Mouse (Mus musculus): ENCODE results near the gene Cuedc1. TPM values are rescaled to one million over a fixed set of nuclear protein-coding genes. Genes with fewer than 3 reads are reported as not detected.
A peak's percentile ranks its signal among the peaks of the same experiment; 100 is the strongest.

Cuedc1 gene
- polyA plus RNA-seq, 1 experiment from 2014 or later: 17.0 TPM

DNA sequence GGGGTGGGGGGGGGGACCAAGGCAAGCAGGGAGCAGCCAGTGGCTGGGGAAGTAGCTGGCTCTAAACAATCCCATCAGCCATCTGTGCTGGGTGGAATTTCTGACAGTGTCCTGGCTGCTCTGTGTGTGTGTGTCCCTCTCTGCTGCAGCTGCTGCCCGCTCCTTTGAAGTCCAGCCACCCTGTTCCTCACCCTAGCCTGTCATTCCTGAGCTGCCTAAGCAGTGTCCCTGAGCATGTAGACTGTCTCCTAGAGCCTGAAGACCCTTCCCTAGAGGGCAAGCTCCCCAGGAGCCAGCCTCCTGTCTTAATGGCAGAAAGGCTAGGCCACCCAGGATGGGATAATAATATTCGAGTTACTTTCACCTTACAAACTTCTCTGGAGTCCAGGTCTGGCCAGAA is 58.5 kb downstream of the Cuedc1 start:
- DNase-seq (ENCODE audit: low spot score, missing footprints) (no peak), ATAC-seq (ENCODE audit: low FRiP score) (no peak)
- Histone ChIP-seq H3K9ac (ENCODE audit: low read length) (peak overlapping the region; percentile 0; the same call in 1 of the 2 replicates), H3K27me3 (ENCODE audit: control insufficient read depth, insufficient read depth, low read length) (peaks cover 2% of the 10 kb centered on the region; the same call in 1 of the 2 replicates), H3K27ac (ENCODE audit: low read depth, low read length) (no peak overlapping the region), H3K9me3 (ENCODE audit: control insufficient read depth, low read length) (no peaks in the 10 kb centered on the region), H3K4me3 (ENCODE audit: low read depth, low read length) (no peak overlapping the region), H3K4me1 (ENCODE audit: control insufficient read depth, insufficient read depth, low read length) (peaks cover 50% of the 10 kb centered on the region), H3K4me2 (no peak overlapping the region), H3K36me3 (ENCODE audit: control insufficient read depth, insufficient read depth, low read length) (no peaks in the 10 kb centered on the region)
- 46% methylated on average over 2 of the region's 2 CpGs for WGBS

DNA sequence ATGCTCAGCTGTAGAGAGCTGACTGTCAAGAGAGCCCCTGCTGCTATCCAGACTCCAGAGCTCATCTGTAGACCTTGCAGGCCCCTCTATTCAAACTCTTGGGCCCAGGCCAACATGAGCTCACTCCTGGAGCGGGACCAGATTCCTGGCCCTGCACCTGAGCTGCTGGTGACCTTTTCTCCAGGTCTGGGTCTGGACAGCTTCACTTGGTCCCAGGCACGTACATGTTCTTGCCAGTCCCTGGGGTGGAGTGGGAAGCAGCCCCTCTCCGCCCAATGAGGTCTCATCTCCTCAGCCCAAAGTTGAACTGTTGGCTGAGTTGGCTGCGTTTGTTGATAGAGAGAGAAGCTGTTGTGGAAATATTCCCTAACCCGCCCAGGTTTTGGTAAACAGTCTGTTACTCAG is 61.0 kb downstream of the Cuedc1 start:
- no peaks in the 10 kb centered on the region for H3K9me3 ChIP-seq (ENCODE audit: control insufficient read depth, low read length)
- no peaks in the 10 kb centered on the region for H3K36me3 ChIP-seq (ENCODE audit: control insufficient read depth, insufficient read depth, low read length)
- peaks cover 47% of the 10 kb centered on the region for H3K4me1 ChIP-seq (ENCODE audit: control insufficient read depth, insufficient read depth, low read length)
- ATAC-seq (ENCODE audit: low FRiP score): no peak
- no peak for DNase-seq (ENCODE audit: low spot score, missing footprints)
- peaks cover 2% of the 10 kb centered on the region; the same call in 1 of the 2 replicates for H3K27me3 ChIP-seq (ENCODE audit: control insufficient read depth, insufficient read depth, low read length)
- H3K4me2 ChIP-seq: no peak overlapping the region
- H3K4me3 ChIP-seq (ENCODE audit: low read depth, low read length): no peak overlapping the region
- no peak overlapping the region for H3K9ac ChIP-seq (ENCODE audit: low read length)
- WGBS: 94% methylated on average over 5 of the region's 5 CpGs
- H3K27ac ChIP-seq (ENCODE audit: low read depth, low read length): no peak overlapping the region

DNA sequence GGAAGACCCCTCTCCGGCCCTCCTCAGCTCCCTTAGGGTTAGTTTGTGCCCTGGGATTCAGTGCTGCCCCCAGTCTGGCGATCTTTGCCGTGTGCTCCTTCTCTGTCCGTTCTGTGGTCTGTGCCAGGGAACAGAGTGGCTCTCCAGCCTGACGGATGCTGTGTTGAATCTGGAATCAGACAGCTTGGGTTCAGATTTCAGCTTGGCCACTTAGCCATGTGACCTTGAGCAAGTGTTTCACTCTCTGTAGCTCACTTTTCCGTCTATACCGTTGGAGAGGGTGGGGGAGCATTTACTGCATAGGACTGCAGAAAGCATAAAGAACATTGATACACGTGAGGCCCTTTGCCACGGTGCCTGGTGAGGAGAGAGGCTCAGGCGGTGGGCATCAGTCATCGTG is 61.5 kb downstream of the Cuedc1 start:
- ATAC-seq (ENCODE audit: low FRiP score) (no peak), DNase-seq (ENCODE audit: low spot score, missing footprints) (no peak)
- WGBS: 80% methylated on average over 11 of the region's 11 CpGs
- Histone ChIP-seq H3K27ac (ENCODE audit: low read depth, low read length) (no peak overlapping the region), H3K4me2 (no peak overlapping the region), H3K4me3 (ENCODE audit: low read depth, low read length) (no peak overlapping the region), H3K27me3 (ENCODE audit: control insufficient read depth, insufficient read depth, low read length) (peaks cover 2% of the 10 kb centered on the region; the same call in 1 of the 2 replicates), H3K9ac (ENCODE audit: low read length) (no peak overlapping the region), H3K36me3 (ENCODE audit: control insufficient read depth, insufficient read depth, low read length) (no peaks in the 10 kb centered on the region), H3K4me1 (ENCODE audit: control insufficient read depth, insufficient read depth, low read length) (peaks cover 42% of the 10 kb centered on the region), H3K9me3 (ENCODE audit: control insufficient read depth, low read length) (no peaks in the 10 kb centered on the region)

DNA sequence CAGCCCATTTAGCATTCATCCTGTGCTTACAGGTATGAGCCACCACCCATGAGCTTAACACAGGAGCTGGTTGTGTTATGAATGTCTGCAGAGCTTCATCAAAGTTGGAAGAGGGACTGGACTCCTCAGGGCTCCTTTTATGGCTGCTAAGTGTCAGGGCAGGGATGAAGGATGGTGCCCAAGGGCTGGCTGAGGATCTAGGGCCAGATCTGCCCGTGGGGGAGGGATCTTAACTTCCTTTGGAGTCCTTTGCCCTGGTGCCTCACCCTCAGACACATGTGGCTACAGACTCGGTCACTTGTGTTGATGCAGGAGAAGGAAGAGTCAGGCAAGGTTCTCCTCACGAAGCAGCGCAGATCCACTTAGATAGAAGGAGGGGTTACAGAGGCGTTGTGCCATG is 62.5 kb downstream of the Cuedc1 start:
- WGBS: 37% methylated on average over 5 of the region's 5 CpGs
- H3K4me2 ChIP-seq: peak overlapping the region; percentile 73
- H3K9ac ChIP-seq (ENCODE audit: low read length): no peak overlapping the region
- no peak overlapping the region for H3K4me3 ChIP-seq (ENCODE audit: low read depth, low read length)
- no peaks in the 10 kb centered on the region for H3K9me3 ChIP-seq (ENCODE audit: control insufficient read depth, low read length)
- no peaks in the 10 kb centered on the region for H3K36me3 ChIP-seq (ENCODE audit: control insufficient read depth, insufficient read depth, low read length)
- DNase-seq (ENCODE audit: low spot score, missing footprints) (no peak), ATAC-seq (ENCODE audit: low FRiP score) (no peak)
- H3K27me3 ChIP-seq (ENCODE audit: control insufficient read depth, insufficient read depth, low read length): peaks cover 2% of the 10 kb centered on the region; the same call in 1 of the 2 replicates
- peaks cover 43% of the 10 kb centered on the region for H3K4me1 ChIP-seq (ENCODE audit: control insufficient read depth, insufficient read depth, low read length)
- peak overlapping the region; percentile 92 for H3K27ac ChIP-seq (ENCODE audit: low read depth, low read length)

DNA sequence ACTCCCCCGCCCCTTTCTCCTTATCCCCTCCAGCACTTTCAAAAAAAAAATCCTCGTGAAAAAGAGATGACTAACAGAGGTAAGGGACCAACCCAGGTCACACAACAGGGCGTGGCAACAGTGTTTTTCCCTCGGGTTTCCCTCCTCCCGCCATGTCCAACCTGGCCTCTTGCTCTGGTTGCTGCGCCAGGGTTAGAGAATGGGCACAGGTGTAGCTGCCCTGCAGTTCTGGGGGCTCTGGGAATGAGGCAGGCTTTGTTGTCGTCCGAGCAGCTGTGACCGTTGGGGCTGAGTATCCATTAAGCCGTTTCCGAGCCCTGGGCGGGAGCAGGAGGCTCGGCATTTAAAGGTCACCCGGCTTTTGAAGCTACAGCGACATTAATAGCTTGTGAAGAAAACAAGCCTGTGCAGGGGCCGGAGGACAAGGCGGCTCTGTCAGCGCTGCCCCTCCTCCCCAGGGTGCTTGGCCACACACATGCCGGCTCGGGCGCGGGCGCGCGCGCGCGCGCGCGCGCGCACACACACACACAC is 63.3 kb downstream of the Cuedc1 start:
- no peaks in the 10 kb centered on the region for H3K36me3 ChIP-seq (ENCODE audit: control insufficient read depth, insufficient read depth, low read length)
- peaks cover 35% of the 10 kb centered on the region for H3K4me1 ChIP-seq (ENCODE audit: control insufficient read depth, insufficient read depth, low read length)
- peak overlapping the region; percentile 92 for H3K27ac ChIP-seq (ENCODE audit: low read depth, low read length)
- H3K4me2 ChIP-seq: peak overlapping the region; percentile 73
- H3K4me3 ChIP-seq (ENCODE audit: low read depth, low read length): peak overlapping the region; percentile 21
- DNase-seq (ENCODE audit: low spot score, missing footprints): peak; percentile 97
- peak; percentile 86 for ATAC-seq (ENCODE audit: low FRiP score)
- H3K27me3 ChIP-seq (ENCODE audit: control insufficient read depth, insufficient read depth, low read length): peaks cover 2% of the 10 kb centered on the region; the same call in 1 of the 2 replicates
- peak overlapping the region; percentile 53 for H3K9ac ChIP-seq (ENCODE audit: low read length)
- under 1% methylated on average over 20 of the region's 33 CpGs for WGBS
- H3K9me3 ChIP-seq (ENCODE audit: control insufficient read depth, low read length): no peaks in the 10 kb centered on the region

DNA sequence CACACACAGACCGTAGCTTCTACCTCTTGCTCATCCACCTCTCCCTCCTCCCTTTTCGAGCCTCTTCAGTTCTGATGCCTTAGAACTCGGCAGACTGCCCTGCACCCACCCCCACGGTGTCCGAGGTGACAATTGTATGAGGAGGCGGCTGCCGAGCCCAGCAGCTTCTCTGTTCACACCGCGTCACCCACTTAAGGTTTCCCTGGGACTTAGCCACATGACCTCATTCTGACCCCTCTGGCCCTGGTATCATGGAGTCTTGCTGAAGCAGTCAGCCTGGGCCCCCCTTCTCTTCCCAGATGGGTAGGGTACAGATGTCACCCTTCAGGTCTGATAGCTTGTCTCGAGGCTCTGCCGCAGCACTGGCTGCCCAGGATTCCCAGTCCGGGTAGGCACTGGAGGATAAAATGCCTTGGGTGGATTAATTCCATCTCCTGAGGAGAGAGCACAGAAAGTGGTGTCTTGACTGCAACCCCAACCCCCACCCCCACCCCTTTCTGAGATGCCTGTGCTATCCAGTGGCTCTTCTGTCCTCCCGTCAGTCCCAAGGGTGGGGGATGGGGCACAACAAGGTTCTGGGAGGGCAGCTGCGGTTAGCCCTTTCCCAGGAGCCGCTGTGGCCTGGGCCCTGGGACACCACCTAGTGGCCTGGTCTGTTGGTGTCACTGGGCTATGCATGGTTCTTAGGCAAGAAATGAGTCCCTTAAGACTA is 63.9 kb downstream of the Cuedc1 start:
- Histone ChIP-seq H3K4me1 (ENCODE audit: control insufficient read depth, insufficient read depth, low read length) (peaks cover 28% of the 10 kb centered on the region), H3K4me3 (ENCODE audit: low read depth, low read length) (peak overlapping the region; percentile 27), H3K27me3 (ENCODE audit: control insufficient read depth, insufficient read depth, low read length) (peaks cover 2% of the 10 kb centered on the region; the same call in 1 of the 2 replicates), H3K4me2 (peak overlapping the region; percentile 73), H3K9me3 (ENCODE audit: control insufficient read depth, low read length) (no peaks in the 10 kb centered on the region), H3K9ac (ENCODE audit: low read length) (peak overlapping the region; percentile 61), H3K27ac (ENCODE audit: low read depth, low read length) (peak overlapping the region; percentile 92), H3K36me3 (ENCODE audit: control insufficient read depth, insufficient read depth, low read length) (no peaks in the 10 kb centered on the region)
- DNase-seq (ENCODE audit: low spot score, missing footprints) (peak; percentile 98), ATAC-seq (ENCODE audit: low FRiP score) (peak; percentile 77)
- under 1% methylated on average over 15 of the region's 15 CpGs for WGBS

DNA sequence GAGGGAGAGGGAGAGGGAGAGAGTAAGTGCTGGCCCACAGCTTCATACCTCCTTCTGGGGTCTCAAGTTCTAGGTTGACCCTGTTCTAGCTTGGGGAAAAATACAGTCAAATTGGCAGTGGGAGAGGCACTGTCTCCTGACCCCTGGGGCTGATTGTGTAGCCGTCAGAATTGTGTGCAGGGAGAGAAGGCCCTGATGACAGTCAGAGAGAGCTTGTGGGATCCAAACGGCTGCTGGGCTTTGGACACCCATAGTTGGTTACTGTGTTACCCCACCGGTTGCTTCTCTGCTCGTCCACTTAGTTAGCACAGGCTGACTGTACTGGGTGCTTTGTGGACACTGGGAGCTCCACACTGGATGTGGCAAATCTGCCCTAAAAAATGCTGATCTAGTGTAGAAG is 64.9 kb downstream of the Cuedc1 start:
- H3K27ac ChIP-seq (ENCODE audit: low read depth, low read length): 0 out of 2 replicates have a peak overlapping the region, but pooled peaks have one; percentile 25
- 56% methylated on average over 4 of the region's 4 CpGs for WGBS
- ATAC-seq (ENCODE audit: low FRiP score) (no peak), DNase-seq (ENCODE audit: low spot score, missing footprints) (no peak)
- H3K4me2 ChIP-seq: no peak overlapping the region
- no peaks in the 10 kb centered on the region for H3K9me3 ChIP-seq (ENCODE audit: control insufficient read depth, low read length)
- no peaks in the 10 kb centered on the region for H3K36me3 ChIP-seq (ENCODE audit: control insufficient read depth, insufficient read depth, low read length)
- no peak overlapping the region for H3K4me3 ChIP-seq (ENCODE audit: low read depth, low read length)
- H3K9ac ChIP-seq (ENCODE audit: low read length): no peak overlapping the region
- H3K4me1 ChIP-seq (ENCODE audit: control insufficient read depth, insufficient read depth, low read length): peaks cover 28% of the 10 kb centered on the region
- H3K27me3 ChIP-seq (ENCODE audit: control insufficient read depth, insufficient read depth, low read length): peaks cover 2% of the 10 kb centered on the region; the same call in 1 of the 2 replicates

DNA sequence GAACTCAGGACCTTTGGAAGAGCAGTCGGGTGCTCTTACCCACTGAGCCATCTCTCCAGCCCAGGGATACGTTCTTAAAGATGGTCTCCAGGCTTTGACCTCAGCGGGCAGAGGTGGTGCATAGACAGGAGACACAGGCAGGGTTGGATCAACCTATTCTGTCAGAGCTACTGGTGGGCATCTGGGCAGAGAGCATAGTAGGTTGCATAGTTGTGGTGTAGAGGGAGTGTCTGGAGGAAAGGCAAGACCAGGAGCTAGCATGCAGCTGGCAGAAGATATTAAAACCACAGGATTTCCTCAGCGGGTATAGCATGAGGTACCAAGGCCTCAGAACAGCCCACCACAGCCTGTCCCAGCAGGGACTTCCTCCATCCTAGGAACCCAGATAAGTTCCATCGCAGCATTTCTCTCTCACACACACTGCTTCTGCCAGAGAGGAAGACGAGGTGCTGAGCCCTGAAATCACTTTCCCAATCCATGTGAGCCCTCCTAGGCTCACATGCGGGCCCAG is 66.4 kb downstream of the Cuedc1 start:
- no peak for DNase-seq (ENCODE audit: low spot score, missing footprints)
- Histone ChIP-seq H3K36me3 (ENCODE audit: control insufficient read depth, insufficient read depth, low read length) (no peaks in the 10 kb centered on the region), H3K4me2 (no peak overlapping the region), H3K27ac (ENCODE audit: low read depth, low read length) (no peak overlapping the region), H3K4me1 (ENCODE audit: control insufficient read depth, insufficient read depth, low read length) (peaks cover 32% of the 10 kb centered on the region), H3K27me3 (ENCODE audit: control insufficient read depth, insufficient read depth, low read length) (0 out of 2 replicates have a peak, but pooled peaks cover 4% of the 10 kb centered on the region), H3K4me3 (ENCODE audit: low read depth, low read length) (no peak overlapping the region), H3K9ac (ENCODE audit: low read length) (no peak overlapping the region), H3K9me3 (ENCODE audit: control insufficient read depth, low read length) (no peaks in the 10 kb centered on the region)
- ATAC-seq (ENCODE audit: low FRiP score): no peak
- 85% methylated on average over 7 of the region's 7 CpGs for WGBS

DNA sequence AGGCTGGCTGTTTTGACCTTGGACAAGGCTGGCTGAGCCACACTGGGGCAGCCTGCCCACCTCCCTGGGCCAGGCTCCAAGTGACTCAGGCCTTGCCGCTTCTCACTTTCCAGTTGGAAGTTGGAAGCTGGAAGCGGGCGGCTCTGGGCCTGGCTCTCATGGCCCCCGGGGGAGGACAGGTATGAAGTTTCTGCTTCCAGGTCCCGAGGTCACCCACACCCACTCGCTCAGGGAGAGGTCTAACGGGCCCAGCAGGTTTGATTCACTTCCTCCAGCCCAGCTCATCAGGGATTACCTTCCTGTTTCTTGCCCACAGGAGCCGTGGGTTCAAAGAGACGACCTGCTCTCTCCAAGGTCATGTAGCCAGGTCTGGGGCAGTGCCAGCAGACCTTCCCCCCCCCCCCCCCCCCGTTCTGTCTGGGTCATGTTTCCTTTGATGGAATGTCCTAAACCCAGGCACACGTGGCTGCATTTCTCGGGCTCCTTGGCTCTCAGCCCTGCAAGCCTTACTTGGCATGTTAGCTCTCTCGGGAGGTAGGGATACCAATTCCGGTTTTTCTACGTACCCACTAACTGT is 67.0 kb downstream of the Cuedc1 start:
- H3K36me3 ChIP-seq (ENCODE audit: control insufficient read depth, insufficient read depth, low read length): no peaks in the 10 kb centered on the region
- H3K4me1 ChIP-seq (ENCODE audit: control insufficient read depth, insufficient read depth, low read length): peaks cover 35% of the 10 kb centered on the region
- DNase-seq (ENCODE audit: low spot score, missing footprints) (no peak), ATAC-seq (ENCODE audit: low FRiP score) (no peak)
- H3K4me2 ChIP-seq: no peak overlapping the region
- H3K9ac ChIP-seq (ENCODE audit: low read length): no peak overlapping the region
- H3K27me3 ChIP-seq (ENCODE audit: control insufficient read depth, insufficient read depth, low read length): 0 out of 2 replicates have a peak, but pooled peaks cover 3% of the 10 kb centered on the region
- no peak overlapping the region for H3K27ac ChIP-seq (ENCODE audit: low read depth, low read length)
- 61% methylated on average over 15 of the region's 15 CpGs for whole genome bisulfite sequencing
- no peak overlapping the region for H3K4me3 ChIP-seq (ENCODE audit: low read depth, low read length)
- no peaks in the 10 kb centered on the region for H3K9me3 ChIP-seq (ENCODE audit: control insufficient read depth, low read length)

Data from midbrain, embryonic 11.5 days (tissue).